Mouse (Mus musculus): ENCODE data around the gene Dram1.

GRCm38 (mm10) chr10:88409751-88410150, 30.9 kb upstream of the Dram1 start:
- TF ChIP-seq CTCF (IDR thresholded peaks at IDR 0.05; ENCODE audit: extremely low read depth, insufficient read depth, low read length): no peak
- no peak for TF ChIP-seq POLR2A (IDR thresholded peaks at IDR 0.05; ENCODE audit: extremely low read depth, insufficient read depth, low read length)
